Mouse (Mus musculus) C2C12 (cell line): ENCODE measurements at regions not wholly inside any gene's neighbourhood (a gene's known extent, or its start where the extent isn't known, plus 50 kb on each side); places are given as distances from the start of the nearest gene placed in this dataset.

Experiments
- H3K27me3 ChIP-seq: one replicate; pipeline ENCODE4 v1.6.1; 2011; ENCODE audit not compliant: control insufficient read depth, insufficient read depth, insufficient read length
- H3K36me3 ChIP-seq: one replicate; pipeline ENCODE4 v1.6.1; 2011; ENCODE audit not compliant: control insufficient read depth, insufficient read depth
- H3K4me3 ChIP-seq: one replicate; pipeline ENCODE4 v1.5.1; 2011; ENCODE audit warnings: mild to moderate bottlenecking, control low read depth; ENCODE audit not compliant: poor library complexity, insufficient read depth, severe bottlenecking
- H3K79me2 ChIP-seq: one replicate; pipeline ENCODE4 v1.6.1; 2011; ENCODE audit not compliant: control insufficient read depth, insufficient read depth
- H3K79me3 ChIP-seq: one replicate; pipeline ENCODE4 v1.6.1; 2011; ENCODE audit warnings: low read depth, control low read depth
- H3ac ChIP-seq: one replicate; pipeline ENCODE3; 2011; ENCODE audit warnings: low read depth; ENCODE audit not compliant: control insufficient read depth, insufficient read length
- CEBPB ChIP-seq: IDR thresholded peaks from one replicate; pipeline ENCODE4 v1.6.1; 2011; ENCODE audit warnings: low read depth, mild to moderate bottlenecking, control low read depth, moderate library complexity
- CTCF ChIP-seq: IDR thresholded peaks from one replicate; pipeline ENCODE4 v1.5.1; 2011; ENCODE audit not compliant: control insufficient read depth, insufficient read depth, insufficient read length
- FOSL1 ChIP-seq: IDR thresholded peaks from one replicate; pipeline ENCODE4 v1.8.0; 2011; ENCODE audit warnings: mild to moderate bottlenecking, low read length; ENCODE audit not compliant: poor library complexity, insufficient read depth, severe bottlenecking
- MAX ChIP-seq: IDR thresholded peaks from one replicate; pipeline ENCODE4 v1.6.1; 2011; ENCODE audit warnings: mild to moderate bottlenecking, control low read depth
- MYOD1 ChIP-seq: IDR thresholded peaks from one replicate; pipeline ENCODE4 v1.6.1; 2011; ENCODE audit warnings: low read depth; ENCODE audit not compliant: control insufficient read depth, insufficient read length
- MYOG ChIP-seq: IDR thresholded peaks from one replicate; pipeline ENCODE4 v1.6.1; 2011; ENCODE audit not compliant: control insufficient read depth, insufficient read length; ENCODE audit errors: extremely low read depth
- USF1 ChIP-seq: IDR thresholded peaks from one replicate; pipeline ENCODE4 v1.6.1; 2011; ENCODE audit warnings: low read depth, mild to moderate bottlenecking, control low read depth, moderate library complexity

DNA sequence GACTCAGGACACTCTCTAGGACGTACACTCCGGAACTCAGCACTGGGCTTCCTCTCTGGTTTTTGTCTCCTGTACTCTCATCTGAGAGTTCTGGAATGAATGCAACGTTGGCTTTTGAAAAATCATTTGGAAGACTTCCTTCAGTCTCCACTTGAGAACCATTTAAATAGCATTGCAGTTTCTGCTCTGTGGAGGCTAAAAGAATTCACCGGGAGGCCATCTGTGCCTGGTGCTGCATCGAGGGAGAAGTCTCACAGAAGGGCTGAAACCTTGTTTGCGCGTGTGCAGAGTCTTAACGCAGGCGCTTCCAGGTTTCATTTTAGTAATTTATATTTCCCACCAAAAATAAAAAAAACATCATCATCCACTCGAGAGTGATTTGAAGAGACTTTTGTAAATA is 620.3 kb downstream of the Pdcd6ip start:
- Histone ChIP-seq H3K79me3 (no peaks in the 10 kb centered on the region), H3K36me3 (no peaks in the 10 kb centered on the region), H3K79me2 (no peaks in the 10 kb centered on the region), H3ac (no peak overlapping the region), H3K27me3 (no peaks in the 10 kb centered on the region), H3K4me3 (no peak overlapping the region)
- no peak for TF ChIP-seq USF1

DNA sequence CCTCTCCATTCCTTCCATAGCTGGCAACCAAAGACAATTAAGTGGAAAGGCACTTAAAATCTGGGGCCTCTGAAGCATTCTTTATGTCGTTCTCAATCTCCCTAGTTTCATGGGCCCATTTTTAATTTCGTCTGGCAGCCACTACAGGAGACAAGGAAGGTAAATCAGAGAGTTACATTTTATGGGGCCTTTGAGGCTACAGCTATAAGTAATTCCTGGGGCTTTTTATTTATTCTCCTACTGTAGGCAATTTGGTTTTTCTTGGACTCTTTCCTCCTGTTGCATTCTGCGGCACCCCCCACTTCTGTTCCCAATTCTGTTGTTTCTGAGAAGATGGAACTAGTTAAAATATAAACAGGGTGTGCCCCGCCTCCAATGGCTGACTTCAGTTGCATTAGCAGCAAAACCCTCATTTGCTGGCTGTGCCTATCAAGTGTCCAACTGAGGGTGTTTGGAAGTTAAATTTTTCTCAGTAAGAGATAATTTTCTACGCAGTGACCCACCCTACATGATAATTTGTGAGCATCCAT is 622.7 kb downstream of the Pdcd6ip start:
- Histone ChIP-seq H3K79me2 (no peaks in the 10 kb centered on the region), H3K27me3 (no peaks in the 10 kb centered on the region), H3K36me3 (no peaks in the 10 kb centered on the region), H3ac (no peak overlapping the region), H3K4me3 (no peak overlapping the region), H3K79me3 (no peaks in the 10 kb centered on the region)
- TF ChIP-seq CEBPB (no peak), MAX (no peak), MYOG (no peak), CTCF (no peak), USF1 (no peak), FOSL1 (no peak), MYOD1 (no peak)

DNA sequence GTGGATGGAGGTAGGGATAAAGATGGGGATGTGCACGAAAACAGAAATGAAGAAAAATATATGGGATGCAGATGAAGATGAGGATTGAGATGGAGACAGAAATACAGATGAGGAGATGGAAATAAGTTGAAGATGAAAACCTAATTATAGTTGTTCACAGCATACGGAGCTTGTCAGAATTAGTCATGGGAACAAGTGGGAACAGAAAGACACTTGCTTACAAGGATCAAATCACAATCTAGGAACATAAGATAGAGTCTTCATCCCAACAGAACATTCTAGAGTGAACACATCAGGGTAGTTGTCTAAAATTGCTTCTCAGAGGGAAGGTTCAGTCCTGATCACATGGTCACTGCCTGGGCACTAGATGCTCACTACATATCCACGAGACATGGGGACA is 633.2 kb downstream of the Pdcd6ip start:
- H3K27me3 ChIP-seq: no peaks in the 10 kb centered on the region
- no peak overlapping the region for H3K4me3 ChIP-seq
- no peak overlapping the region for H3ac ChIP-seq
- no peaks in the 10 kb centered on the region for H3K36me3 ChIP-seq
- H3K79me2 ChIP-seq: no peaks in the 10 kb centered on the region
- no peak for TF ChIP-seq USF1
- TF ChIP-seq CTCF: no peak
- TF ChIP-seq MYOD1: no peak
- TF ChIP-seq MAX: no peak
- no peak for TF ChIP-seq MYOG
- TF ChIP-seq CEBPB: no peak
- TF ChIP-seq FOSL1: no peak
- no peaks in the 10 kb centered on the region for H3K79me3 ChIP-seq

DNA sequence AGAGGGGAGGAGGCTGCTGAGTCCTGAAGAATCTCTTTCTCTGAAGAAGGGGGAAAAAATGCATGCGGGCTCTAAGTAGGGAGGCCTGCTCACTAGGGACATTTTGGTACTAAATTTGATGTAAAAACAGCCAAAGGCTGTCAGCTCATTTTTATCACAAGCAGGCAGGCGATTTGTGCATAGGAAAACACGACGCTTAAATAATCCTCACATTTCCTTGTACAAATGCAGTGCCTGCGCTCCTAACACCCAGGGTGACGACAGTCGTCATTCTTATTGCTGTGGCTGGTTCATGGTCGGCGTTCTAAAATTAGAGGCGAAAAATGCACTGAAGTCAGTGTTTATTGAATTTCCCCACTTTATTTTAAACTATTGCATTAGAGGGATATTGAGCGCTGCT is 650.6 kb downstream of the Pdcd6ip start:
- TF ChIP-seq FOSL1 (no peak), CEBPB (no peak), CTCF (no peak), MYOG (no peak), MAX (no peak), MYOD1 (no peak)
- no peaks in the 10 kb centered on the region for H3K36me3 ChIP-seq
- H3ac ChIP-seq: no peak overlapping the region

DNA sequence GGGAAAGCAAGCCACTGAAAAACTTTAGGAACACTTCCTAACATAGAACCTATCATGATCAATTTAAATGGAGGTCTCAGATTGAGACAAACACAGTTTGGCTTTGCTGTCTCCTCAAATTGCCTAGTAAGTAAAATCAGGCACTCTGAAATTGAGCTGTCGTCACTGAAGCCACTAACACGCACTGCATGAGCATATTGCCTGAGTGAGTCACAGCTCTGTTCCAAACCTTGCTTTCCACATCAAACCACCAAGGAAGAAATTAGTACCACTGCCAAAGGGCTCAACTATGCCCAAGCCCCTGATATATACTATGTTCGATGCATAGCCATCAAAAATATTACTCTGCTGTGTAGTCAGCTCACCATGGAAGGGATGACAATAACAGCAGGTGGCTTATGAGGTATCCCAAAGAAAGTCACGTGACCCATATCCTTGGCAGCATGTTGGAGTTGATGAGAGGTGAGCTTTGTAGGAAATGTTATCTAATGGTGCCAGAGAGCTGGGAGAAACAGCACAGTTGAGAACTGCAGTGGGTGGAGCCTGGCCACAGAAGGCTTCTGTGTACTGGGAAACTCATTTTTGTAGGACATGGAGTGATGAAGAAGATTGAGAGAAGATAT is 663.4 kb downstream of the Pdcd6ip start:
- no peak overlapping the region for H3ac ChIP-seq
- no peaks in the 10 kb centered on the region for H3K79me3 ChIP-seq
- H3K27me3 ChIP-seq: no peaks in the 10 kb centered on the region
- no peaks in the 10 kb centered on the region for H3K79me2 ChIP-seq
- H3K36me3 ChIP-seq: no peaks in the 10 kb centered on the region
- TF ChIP-seq FOSL1 (no peak), USF1 (peak; percentile 12), CTCF (no peak), CEBPB (no peak), MYOD1 (no peak)
- no peak overlapping the region for H3K4me3 ChIP-seq

More for the DNA sequence above, 650.6 kb downstream of the Pdcd6ip start:
- Histone ChIP-seq H3K27me3 (no peaks in the 10 kb centered on the region), H3K4me3 (no peak overlapping the region), H3K79me3 (no peaks in the 10 kb centered on the region), H3K79me2 (no peaks in the 10 kb centered on the region)

DNA sequence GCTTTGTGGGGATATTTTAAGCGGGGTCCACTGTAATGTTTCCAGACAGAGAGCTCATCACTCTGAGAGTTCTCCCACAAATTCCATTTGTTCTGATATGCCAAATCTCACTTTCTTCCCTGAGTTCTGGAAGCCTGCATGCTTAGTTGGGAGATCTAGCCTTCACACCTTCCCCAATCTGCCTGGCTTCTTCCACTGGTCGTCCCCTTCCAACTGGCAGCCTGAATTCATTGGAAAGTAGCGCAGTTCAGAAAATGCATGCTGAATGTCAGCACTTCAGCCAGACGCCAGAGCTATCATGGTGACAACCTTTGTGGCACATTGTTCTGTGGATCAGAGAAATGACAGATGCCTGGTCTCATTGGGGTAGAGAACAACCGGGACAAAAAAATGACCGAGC is 667.2 kb downstream of the Pdcd6ip start:
- Histone ChIP-seq H3K36me3 (no peaks in the 10 kb centered on the region), H3K79me2 (no peaks in the 10 kb centered on the region), H3K27me3 (no peaks in the 10 kb centered on the region), H3K4me3 (no peak overlapping the region), H3ac (no peak overlapping the region), H3K79me3 (no peaks in the 10 kb centered on the region)
- TF ChIP-seq USF1: no peak
- no peak for TF ChIP-seq MYOD1
- TF ChIP-seq FOSL1: no peak
- TF ChIP-seq MYOG: no peak
- TF ChIP-seq CEBPB: no peak
